In genomic region chr7:120980931-120981924, GRCm38 (mm10) we compare ENCODE assay signal across 8 mouse cellular contexts. TPM values are rescaled to one million over a fixed set of nuclear protein-coding genes. Genes with fewer than 3 reads are reported as not detected.
A peak's percentile ranks its signal among the peaks of the same experiment; 100 is the strongest.
DNase-seq lines count a peak whose midpoint lies in the region; ATAC-seq lines count a peak whose summit lies in the region.

No protein-coding gene starts in this region.

- peak overlapping the region; percentile 80 for H3K4me3 ChIP-seq in heart, embryonic 16.5 days (ENCODE audit: low read length)

- peak overlapping the region; percentile 78 for H3K9ac ChIP-seq in heart, embryonic 16.5 days (ENCODE audit: low read length)

- no peaks in the 10 kb centered on the region for H3K27me3 ChIP-seq in heart, embryonic 16.5 days (ENCODE audit: control insufficient read depth, insufficient read depth, low read length)

- ATAC-seq in erythroid progenitor cell, adult 5-6 weeks (replicated peaks; ENCODE audit: low FRiP score, poor library complexity, severe bottlenecking) = peak; percentile 47
- peak; percentile 38 for ATAC-seq in heart, embryonic 16.5 days (replicated peaks; ENCODE audit: extremely low read depth, insufficient read depth, low FRiP score)

- no peaks in the 10 kb centered on the region for H3K9me3 ChIP-seq in heart, embryonic 16.5 days (replicated peaks; ENCODE audit: control insufficient read depth, low read length)

- H3K4me2 ChIP-seq in heart, embryonic 16.5 days (ENCODE audit: low read depth, low read length) = peak overlapping the region; percentile 84

- H3K36me3 ChIP-seq in heart, embryonic 16.5 days (ENCODE audit: control insufficient read depth, insufficient read depth) = no peaks in the 10 kb centered on the region

- no peak overlapping the region for H3K27ac ChIP-seq in heart, embryonic 16.5 days (ENCODE audit: low read length)

- peaks cover 9% of the 10 kb centered on the region for H3K4me1 ChIP-seq in heart, embryonic 16.5 days (ENCODE audit: control insufficient read depth, insufficient read depth, low read length)

- 6% methylated on average over 39 of the region's 39 CpGs for WGBS in heart, embryonic 16.5 days

- peak; percentile 58 for DNase-seq in ES-CJ7 (ENCODE audit: low read depth, low spot score)
- peak; percentile 44 for DNase-seq in brain, adult 2 months (ENCODE audit: low read depth, low spot score)
- peak; percentile 53 to 72 for DNase-seq in kidney, postnatal 36 days
- DNase-seq in lung, postnatal 25 days (ENCODE audit: low spot score) = peak; percentile 27
- DNase-seq in right cerebral cortex, adult 18-20 months = peak; percentile 35
- peak; percentile 58 for DNase-seq in urinary bladder, postnatal 25 days (ENCODE audit: low spot score)

RNA-seq across cellular contexts. Expression of gene Cdr2, which starts 0.9 kb away (rescaled TPM):
- 226 and 240 TPM in 2 replicates for total RNA-seq in erythroid progenitor cell, adult 5-6 weeks (2015; ENCODE audit: low replicate concordance)
- 362 and 391 TPM in 2 replicates for total RNA-seq in erythroid progenitor cell, adult 5-6 weeks (2017; ENCODE audit: low replicate concordance)
- 11.7 and 12.1 TPM in 2 replicates for polyA plus RNA-seq in heart, embryonic 16.5 days (2015; fragmentation: Nextera tagmentation; extraction: Ambion mirVana)

RNA-seq across cellular contexts. Expression of gene Mfsd13b, which starts 1.1 kb away (rescaled TPM):
- total RNA-seq in erythroid progenitor cell, adult 5-6 weeks (2015; ENCODE audit: low replicate concordance) = not detected in 2 replicates
- not detected in 2 replicates for total RNA-seq in erythroid progenitor cell, adult 5-6 weeks (2017; ENCODE audit: low replicate concordance)
- polyA plus RNA-seq in heart, embryonic 16.5 days (2015; fragmentation: Nextera tagmentation; extraction: Ambion mirVana) = 0.11 and 0.50 TPM in 2 replicates

RNA-seq across cellular contexts. Expression of gene Mettl9, which starts 53.0 kb away (rescaled TPM):
- total RNA-seq in erythroid progenitor cell, adult 5-6 weeks (2015; ENCODE audit: low replicate concordance) = 46.9 and 103 TPM in 2 replicates
- 43.6 and 67.9 TPM in 2 replicates for total RNA-seq in erythroid progenitor cell, adult 5-6 weeks (2017; ENCODE audit: low replicate concordance)
- polyA plus RNA-seq in heart, embryonic 16.5 days (2015; fragmentation: Nextera tagmentation; extraction: Ambion mirVana) = 89.3 and 92.3 TPM in 2 replicates
